Mouse (Mus musculus) liver, adult 10 weeks (tissue): ENCODE data around the gene Rgs13. TPM values are rescaled to one million over a fixed set of nuclear protein-coding genes. Genes with fewer than 3 reads are reported as not detected.

ENCODE experiments used
- polyA plus RNA-seq: library from polyadenylated mRNA; stranded (reverse); fragments of 350-450 nt; fragmentation: Illumina TruSeq; extraction: RNeasy Lipid Tissue Mini Kit (QIAGEN cat#74804); gene quantifications from one replicate; pipeline ENCODE4 v1.2.3, GENCODE M21; 2014; ENCODE audit warnings: low read depth, low replicate concordance

Gene Rgs13
- 0.24 TPM for polyA plus RNA-seq

DNA sequence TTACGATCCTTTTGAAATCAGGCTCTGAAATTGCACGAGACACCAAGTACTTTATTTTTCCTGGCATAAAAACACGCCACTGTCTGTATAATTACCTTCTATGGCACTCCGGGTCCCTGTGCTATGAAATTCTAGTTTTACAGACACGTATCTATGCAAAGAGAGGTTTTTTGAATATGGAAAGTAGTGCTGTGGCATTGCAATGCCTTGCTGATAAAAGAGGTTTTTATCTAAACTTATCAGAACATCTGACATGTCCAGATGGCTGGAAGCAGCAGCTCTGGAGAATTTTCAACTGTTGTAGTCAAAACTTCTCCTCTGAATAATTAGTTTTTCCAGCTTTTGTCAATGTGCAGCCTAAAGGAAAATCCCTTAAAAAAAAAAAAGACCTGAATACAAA is at the start of gene Rgs13:
Gene Rgs13, minus strand, starts transcription at position 207 of the 400 bp plus-strand sequence.

Other genes with a start within 250 kb of the Rgs13 start
- 9.4 TPM for gene Rgs2, start 173.2 kb downstream of the Rgs13 start, polyA plus RNA-seq
- 5.5 TPM for gene Rgs1, start 71.9 kb upstream of the Rgs13 start, polyA plus RNA-seq